Mouse (Mus musculus) retina, postnatal 7 days (tissue): ENCODE measurements at regions not wholly inside any gene's neighbourhood (a gene's known extent, or its start where the extent isn't known, plus 50 kb on each side); places are given as distances from the start of the nearest gene placed in this dataset.

Experiments used
- DNase-seq: peaks from one replicate; pipeline ENCODE4 v3.0.0-alpha.2; 2012; ENCODE audit warnings: low read depth, low spot score

- no peak for DNase-seq
These were observed 200.2 kb downstream of the Adra2a start for GRCm38 (mm10) chr19:54244176-54244575.

DNA sequence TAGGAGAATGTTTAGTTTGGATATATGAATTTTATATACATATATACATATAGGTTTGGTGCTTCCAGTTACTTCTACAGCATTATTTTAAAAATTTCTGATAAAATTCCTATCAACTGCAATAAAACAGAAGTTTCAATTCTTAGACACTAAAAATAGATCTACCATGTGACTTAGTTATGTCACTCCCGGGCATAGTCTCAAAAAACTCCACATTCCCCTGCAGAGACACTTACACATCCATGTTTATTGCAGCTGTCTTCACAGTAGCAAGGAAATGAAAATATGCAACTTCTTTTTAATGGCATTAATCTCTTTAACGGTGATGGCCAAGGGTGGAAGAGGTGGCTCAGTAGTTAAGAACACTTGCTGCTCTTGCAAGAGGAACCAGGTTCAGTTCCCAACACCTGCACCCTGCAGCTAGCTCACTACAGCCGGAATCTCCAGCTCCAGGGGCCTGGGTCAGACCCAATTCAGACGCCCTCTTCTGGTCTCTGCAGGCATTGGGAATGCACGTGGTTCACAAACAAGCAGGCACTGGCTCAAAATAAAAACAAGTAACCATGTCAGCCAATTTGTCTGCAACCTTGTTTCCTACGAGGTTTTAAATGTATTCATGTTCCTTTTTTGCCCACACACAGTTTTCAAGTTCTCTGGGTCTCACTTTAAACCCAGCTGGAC lies 204.4 kb downstream of the Adra2a start:
- no peak for DNase-seq

DNA sequence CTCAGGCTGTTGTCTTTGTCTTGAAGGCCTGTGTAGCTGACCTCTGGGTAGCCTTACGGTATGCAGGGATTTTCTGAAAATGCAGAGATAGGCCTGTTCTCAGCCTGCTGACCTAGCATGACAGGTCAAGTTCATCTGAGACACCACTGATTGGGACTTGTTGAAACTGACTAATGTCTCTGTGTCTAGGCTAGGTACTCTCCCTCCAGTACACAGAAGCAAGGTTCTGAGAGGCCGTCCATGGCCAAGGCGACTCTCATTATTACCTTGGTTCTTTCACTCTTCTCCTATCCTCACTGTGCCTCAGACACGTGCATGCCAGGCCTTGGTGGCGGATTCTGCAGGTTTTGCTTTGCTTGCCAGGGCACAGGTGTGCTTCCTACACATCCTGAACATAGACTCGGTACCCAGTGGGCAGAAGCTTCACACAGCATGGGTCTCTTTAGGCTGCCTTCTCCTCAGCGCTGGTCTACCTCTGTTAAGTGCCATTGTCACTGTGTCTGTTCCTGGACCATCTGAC lies 208.3 kb downstream of the Adra2a start:
- no peak for DNase-seq

GRCm38 (mm10) chr19:54257889-54258288 lies 213.9 kb downstream of the Adra2a start:
- no peak for DNase-seq

GRCm38 (mm10) chr19:54259175-54259574 lies 215.2 kb downstream of the Adra2a start:
- no peak for DNase-seq

- DNase-seq = no peak
These were observed 233.4 kb downstream of the Adra2a start for GRCm38 (mm10) chr19:54277368-54277767.

DNA sequence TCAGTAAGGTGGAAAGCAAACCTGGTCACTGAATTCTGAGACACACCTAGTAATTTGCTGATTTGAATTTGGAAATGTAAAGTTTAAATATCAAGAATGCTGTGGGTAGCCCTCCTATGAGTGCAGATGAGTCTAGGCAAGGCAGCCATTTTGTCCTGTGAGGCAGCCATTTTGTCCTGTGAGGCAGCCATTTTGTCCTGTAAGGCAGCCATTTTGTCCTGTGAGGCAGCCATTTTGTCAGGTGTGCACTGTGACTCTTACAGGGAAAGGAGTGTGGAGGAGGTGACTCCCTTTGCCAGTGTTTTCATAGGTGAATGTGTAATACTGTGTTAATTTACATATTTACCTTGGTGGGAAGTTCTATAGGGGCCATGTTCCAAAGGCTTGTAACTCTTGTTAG lies 241.5 kb downstream of the Adra2a start:
- peak; percentile 5 for DNase-seq

DNA sequence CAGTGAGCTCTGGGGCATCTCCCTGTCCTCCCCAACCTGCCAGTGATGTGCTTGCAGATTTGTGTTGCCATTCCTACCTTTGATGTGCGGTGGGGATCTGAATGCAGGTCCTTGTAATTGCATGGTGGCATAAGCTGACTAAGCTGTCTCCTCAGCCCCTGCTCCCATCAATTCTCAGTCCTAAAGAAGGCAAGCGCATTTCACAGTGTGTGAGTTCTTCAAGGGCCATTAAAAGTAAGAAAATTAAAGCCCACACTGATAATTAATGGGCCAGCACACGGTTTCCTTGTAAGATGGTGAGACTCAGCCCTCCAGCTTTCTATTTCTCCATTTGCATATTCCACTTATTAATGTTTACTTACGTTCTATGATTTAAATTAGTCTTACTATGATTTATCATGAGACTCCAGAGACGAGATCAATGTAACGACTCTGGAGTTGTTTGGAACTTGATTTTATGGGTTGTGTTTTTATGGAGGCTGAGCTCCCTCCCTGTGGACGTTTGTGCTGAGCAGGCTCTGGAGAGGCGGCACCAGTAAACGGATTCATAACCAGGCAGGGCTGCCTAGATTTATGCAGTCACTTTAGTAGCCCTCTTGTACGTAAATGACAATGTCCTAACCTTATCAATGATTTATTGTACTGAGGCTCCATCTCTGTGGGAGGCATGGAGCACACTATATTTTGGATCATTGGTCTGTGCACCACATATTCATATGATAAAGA lies 253.9 kb downstream of the Adra2a start:
- no peak for DNase-seq

GRCm38 (mm10) chr19:54311289-54311688 lies 267.3 kb downstream of the Adra2a start:
- no peak for DNase-seq

DNA sequence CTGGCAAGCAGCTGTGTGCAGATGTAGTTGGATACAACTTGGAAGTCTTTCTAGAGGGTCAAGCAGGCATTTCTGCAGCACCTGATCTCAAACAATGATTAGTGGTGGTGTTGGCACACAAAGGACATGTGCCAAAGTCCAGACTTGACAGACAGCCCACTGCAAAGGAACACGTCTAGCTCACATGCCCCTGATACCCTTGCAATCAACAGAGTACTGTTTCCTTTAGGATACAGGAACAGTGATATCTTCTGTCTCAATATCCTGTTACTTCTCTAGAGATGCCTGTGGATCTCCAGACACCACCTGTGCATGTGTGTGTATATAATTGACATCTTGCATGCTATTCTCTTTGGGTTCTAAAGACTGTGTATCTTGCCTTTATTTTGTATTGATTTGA lies 267.8 kb downstream of the Adra2a start:
- DNase-seq = no peak

- no peak for DNase-seq
These were observed 279.3 kb downstream of the Adra2a start for GRCm38 (mm10) chr19:54323276-54323675.

GRCm38 (mm10) chr19:54324991-54325390 lies 281.0 kb downstream of the Adra2a start:
- DNase-seq = no peak

DNA sequence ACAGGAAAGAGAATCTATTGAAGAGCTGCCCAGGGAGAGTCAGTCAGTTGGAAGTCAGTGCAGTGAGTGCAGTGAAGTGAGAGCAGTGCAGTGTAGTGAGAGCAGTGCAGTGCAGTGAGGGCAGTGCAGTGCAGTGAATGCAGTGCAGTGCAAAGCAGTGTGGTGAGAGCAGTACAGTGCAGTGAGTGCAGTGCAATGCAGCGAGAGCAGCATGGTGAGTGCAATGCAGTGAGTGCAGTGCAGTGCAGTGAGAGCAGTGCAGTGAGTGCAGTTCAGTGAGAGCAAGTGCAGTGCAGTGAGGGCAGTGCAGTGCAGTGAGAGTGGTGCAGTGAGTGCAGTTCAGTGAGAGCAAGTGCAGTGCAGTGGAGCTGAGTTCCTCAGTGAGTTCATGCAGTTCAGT lies 288.2 kb downstream of the Adra2a start:
- DNase-seq = no peak

GRCm38 (mm10) chr19:54340778-54341291 lies 296.9 kb downstream of the Adra2a start:
- DNase-seq = no peak

GRCm38 (mm10) chr19:54359731-54360130 lies 315.8 kb downstream of the Adra2a start:
- DNase-seq = no peak

DNA sequence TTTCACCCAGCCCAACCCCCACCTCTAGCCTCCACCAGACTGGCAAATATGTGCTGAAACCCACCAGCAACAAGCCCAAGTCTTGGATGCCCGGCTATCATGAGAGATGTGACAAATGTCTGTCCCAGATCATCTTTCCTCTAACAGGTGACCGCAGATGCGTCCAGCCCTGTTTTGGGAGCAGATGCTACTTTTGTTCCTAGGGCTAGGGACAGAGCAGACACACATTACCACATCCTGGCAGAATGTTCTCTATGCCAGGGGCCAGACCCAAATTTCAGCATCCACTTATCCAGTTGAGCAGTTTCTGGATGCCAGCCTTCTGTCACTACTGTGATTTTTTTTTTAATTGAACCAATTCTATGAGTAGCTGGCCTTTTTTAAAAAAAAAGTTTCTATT lies 316.7 kb downstream of the Adra2a start:
- no peak for DNase-seq

GRCm38 (mm10) chr19:54385101-54385500 lies 341.1 kb downstream of the Adra2a start:
- no peak for DNase-seq

DNA sequence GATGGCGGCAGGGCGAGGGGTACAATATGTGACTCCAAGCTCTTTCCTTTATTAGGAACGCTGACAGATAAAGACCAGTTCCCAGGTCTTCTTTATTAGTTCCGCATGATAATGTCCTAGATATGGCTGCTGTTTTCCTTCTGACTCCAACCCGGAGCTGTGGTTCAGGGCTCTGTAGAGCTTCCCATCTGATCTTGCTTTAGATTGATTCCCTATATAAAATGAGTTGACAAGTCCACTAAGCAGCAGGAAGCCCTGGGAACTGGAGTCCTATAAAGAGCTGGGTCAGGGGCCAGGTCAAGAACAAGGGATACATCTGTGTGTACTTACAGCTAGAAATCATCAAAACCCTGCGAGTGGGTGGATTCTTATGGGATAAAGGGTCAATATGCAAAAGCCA lies 347.5 kb downstream of the Adra2a start:
- no peak for DNase-seq

GRCm38 (mm10) chr19:54399651-54400050 lies 355.7 kb downstream of the Adra2a start:
- DNase-seq = no peak

DNA sequence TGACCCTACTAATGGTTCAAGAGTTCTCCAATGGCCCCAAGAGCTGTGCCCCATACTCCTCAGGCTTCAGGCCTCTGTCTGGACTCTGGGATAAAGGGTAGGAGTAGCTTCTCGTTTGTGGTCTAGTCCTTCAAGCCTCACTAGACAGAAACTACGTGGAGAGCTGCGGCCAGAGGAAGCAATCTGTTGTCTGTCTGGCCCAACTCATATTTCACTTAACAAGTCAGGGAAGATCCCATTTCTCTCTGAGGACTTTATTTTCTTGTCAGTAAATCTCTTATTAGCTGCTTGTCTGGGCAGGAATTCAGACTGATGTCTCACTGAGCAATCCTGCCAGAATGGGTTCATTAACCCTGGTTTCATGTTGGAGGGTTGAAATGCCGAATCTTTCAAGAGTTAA lies 364.0 kb downstream of the Adra2a start:
- DNase-seq = no peak

- DNase-seq = no peak
These were observed 385.1 kb downstream of the Adra2a start for GRCm38 (mm10) chr19:54429062-54429461.

- DNase-seq = no peak
These were observed 396.8 kb downstream of the Adra2a start for GRCm38 (mm10) chr19:54440713-54441112.
